Mouse (Mus musculus) midbrain, postnatal 0 days (tissue): ENCODE data around the gene Supt20. TPM values are rescaled to one million over a fixed set of nuclear protein-coding genes. Genes with fewer than 3 reads are reported as not detected.

Experiments
- ATAC-seq: fragments of 200-750 bp; cut with Nextera tagmentation; 2 replicates; pipeline ENCODE4 v1.8.0; 2017; ENCODE audit warnings: moderate number of reproducible peaks, mild to moderate bottlenecking, moderate TSS enrichment, moderate library complexity; ENCODE audit not compliant: low FRiP score
- DNase-seq: peaks from one replicate; pipeline ENCODE4 v3.0.0-alpha.2; 2015; ENCODE audit warnings: low spot score
- H3K27ac ChIP-seq: fragments of 300-500 bp; sonication (generic); 2 replicates; pipeline ENCODE4 v1.5.1; 2014; ENCODE audit warnings: low read depth, mild to moderate bottlenecking, low read length, mixed read lengths
- H3K27me3 ChIP-seq: fragments of 300-500 bp; sonication (generic); 2 replicates; pipeline ENCODE4 v1.6.1; 2014; ENCODE audit warnings: low read length, control low read depth, mixed read lengths; ENCODE audit not compliant: insufficient read depth
- H3K36me3 ChIP-seq: fragments of 300-500 bp; sonication (generic); 2 replicates; pipeline ENCODE4 v1.6.1; 2014; ENCODE audit warnings: low read length, control low read depth, mixed read lengths; ENCODE audit not compliant: insufficient read depth
- H3K4me1 ChIP-seq: fragments of 300-500 bp; sonication (generic); 2 replicates; pipeline ENCODE4 v1.6.1; 2014; ENCODE audit warnings: mild to moderate bottlenecking, control low read depth, antibody characterized with exemption, low read length, mixed read lengths; ENCODE audit not compliant: insufficient read depth
- H3K4me2 ChIP-seq: fragments of 300-500 bp; sonication (generic); 2 replicates; pipeline ENCODE4 v1.6.1; 2014; ENCODE audit warnings: low read depth, mild to moderate bottlenecking, low read length, mixed read lengths; ENCODE audit not compliant: poor library complexity, severe bottlenecking
- H3K4me3 ChIP-seq: fragments of 300-500 bp; sonication (generic); 2 replicates; pipeline ENCODE4 v1.5.1; 2014; ENCODE audit warnings: low read depth, mild to moderate bottlenecking, low read length, moderate library complexity
- H3K9ac ChIP-seq: fragments of 300-500 bp; sonication (generic); replicated peaks from 2 replicates; pipeline ENCODE4 v1.6.1; 2014; ENCODE audit warnings: mild to moderate bottlenecking, low read length, moderate library complexity, mixed read lengths; ENCODE audit not compliant: poor library complexity, severe bottlenecking
- H3K9me3 ChIP-seq: fragments of 300-500 bp; sonication (generic); 2 replicates; pipeline ENCODE4 v1.6.1; 2016; ENCODE audit warnings: low read length, control low read depth
- CTCF ChIP-seq: IDR thresholded peaks from 2 replicates; pipeline ENCODE4 v1.5.1; 2016; ENCODE audit warnings: antibody characterized with exemption, mild to moderate bottlenecking
- whole genome bisulfite sequencing: fragments of 180-500 bp; shearing (Covaris S2); extraction: QIAGEN DNeasy Blood & Tissue Kit; methylation state at CpG from one replicate; pipeline ENCODE4 v1.1.7; 2014; 5-methylcytosine and 5-hydroxymethylcytosine counted together
- polyA plus RNA-seq: library from polyadenylated mRNA; unstranded; fragments of >200 nt; fragmentation: Nextera tagmentation; extraction: Ambion mirVana; gene quantifications from 2 replicates; pipeline ENCODE4 v1.2.1, GENCODE M21; 2015
- total RNA-seq: library from RNA; depleted of rRNA; stranded (reverse); fragments of >200 nt; gene quantifications from 2 replicates; pipeline ENCODE4 v1.2.3, GENCODE M21; 2014

The Supt20 gene
- total and polyA plus RNA-seq, 2 experiments from 2014 or later: 34.7 to 60.8 TPM

DNA sequence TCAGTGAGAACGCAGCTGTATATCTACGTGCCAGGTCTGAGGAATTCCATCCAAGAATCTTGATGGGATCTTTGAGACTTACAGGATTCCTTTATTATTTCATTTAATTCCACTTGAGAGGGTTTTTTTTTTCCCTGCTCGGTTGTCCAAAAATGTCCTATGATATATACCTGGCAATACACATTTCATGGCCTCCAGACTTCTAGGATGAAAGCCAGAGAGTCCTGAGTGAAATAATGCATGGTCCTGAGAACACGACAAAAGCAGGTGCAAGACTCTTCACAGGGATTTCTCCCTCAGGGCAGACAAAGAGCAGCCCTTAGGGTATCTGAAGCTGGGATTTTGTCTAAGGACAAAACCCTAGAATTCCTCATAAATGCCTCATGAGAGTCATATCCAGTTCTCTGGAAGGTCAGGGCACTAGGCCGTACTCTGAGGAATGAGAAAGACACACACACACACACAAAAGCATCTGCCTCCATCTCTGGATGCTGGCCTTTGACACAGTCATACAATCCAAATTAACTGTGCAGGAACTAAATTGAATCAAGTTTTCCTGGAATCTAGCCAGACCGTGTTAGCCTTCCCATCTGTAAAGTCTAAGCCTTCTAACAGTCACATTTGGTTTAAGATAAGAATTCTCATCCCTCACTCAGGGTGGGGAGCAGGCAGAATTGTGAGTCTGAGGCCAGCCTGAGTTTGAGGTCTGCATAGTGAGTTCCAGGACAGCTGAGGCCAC is 34.5 kb upstream of the Supt20 start:
- H3K9ac ChIP-seq: no peak overlapping the region
- H3K36me3 ChIP-seq: no peaks in the 10 kb centered on the region
- no peak for TF ChIP-seq CTCF
- no peaks in the 10 kb centered on the region for H3K4me1 ChIP-seq
- no peak overlapping the region for H3K4me3 ChIP-seq
- no peaks in the 10 kb centered on the region for H3K27me3 ChIP-seq
- no peak overlapping the region for H3K4me2 ChIP-seq
- no peak for DNase-seq
- no peaks in the 10 kb centered on the region for H3K9me3 ChIP-seq
- H3K27ac ChIP-seq: no peak overlapping the region
- ATAC-seq: no peak
- 79% methylated on average over 6 of the region's 6 CpGs for WGBS

DNA sequence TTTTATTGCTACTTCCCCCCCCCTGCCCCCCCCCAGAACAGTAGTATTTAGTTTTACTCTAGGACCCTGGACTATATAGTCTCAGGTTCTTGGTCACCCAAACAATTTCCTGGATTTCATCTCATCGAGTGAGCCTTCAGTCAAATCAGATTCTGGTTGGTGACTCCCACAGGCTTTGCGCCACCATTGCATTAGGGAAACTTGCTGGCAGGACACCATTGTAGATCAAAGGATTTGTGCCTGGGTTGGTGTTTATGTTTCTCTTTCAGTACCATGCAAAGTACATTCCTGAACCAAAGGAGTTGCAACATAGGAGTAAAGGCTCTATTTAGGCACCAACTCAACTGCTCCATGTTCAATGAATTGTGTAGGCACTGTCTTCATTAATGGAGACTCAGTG is 32.9 kb upstream of the Supt20 start:
- H3K9me3 ChIP-seq: no peaks in the 10 kb centered on the region
- H3K36me3 ChIP-seq: no peaks in the 10 kb centered on the region
- DNase-seq: no peak
- H3K9ac ChIP-seq: no peak overlapping the region
- H3K4me3 ChIP-seq: no peak overlapping the region
- no peaks in the 10 kb centered on the region for H3K4me1 ChIP-seq
- no peaks in the 10 kb centered on the region for H3K27me3 ChIP-seq
- H3K4me2 ChIP-seq: no peak overlapping the region
- ATAC-seq: no peak
- no peak overlapping the region for H3K27ac ChIP-seq
- TF ChIP-seq CTCF: no peak
- WGBS: 100% methylated on average over 2 of the region's 2 CpGs

DNA sequence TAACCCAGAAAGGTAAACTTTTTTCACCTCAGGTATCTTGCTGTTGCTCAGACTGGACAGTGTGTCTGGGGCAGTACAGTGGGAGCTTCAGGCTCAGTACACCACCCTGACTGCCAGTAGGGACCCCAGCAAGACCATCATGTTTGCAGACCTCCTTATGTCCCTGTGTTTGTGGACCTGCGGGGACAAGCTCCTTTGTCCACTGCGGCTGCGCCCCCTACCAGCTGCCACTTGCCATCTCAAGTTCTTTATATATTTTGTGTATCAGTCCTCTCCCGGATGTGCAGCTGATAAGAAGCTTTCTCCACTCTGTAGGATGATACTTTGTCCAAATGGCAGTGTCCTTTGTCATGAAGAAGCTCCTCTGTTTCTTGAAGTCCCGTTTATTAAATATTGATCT is 30.2 kb upstream of the Supt20 start:
- no peaks in the 10 kb centered on the region for H3K9me3 ChIP-seq
- H3K9ac ChIP-seq: no peak overlapping the region
- no peak for TF ChIP-seq CTCF
- no peaks in the 10 kb centered on the region for H3K27me3 ChIP-seq
- H3K4me2 ChIP-seq: no peak overlapping the region
- no peak overlapping the region for H3K4me3 ChIP-seq
- WGBS: 70% methylated on average over 5 of the region's 5 CpGs
- no peak for DNase-seq
- no peaks in the 10 kb centered on the region for H3K36me3 ChIP-seq
- no peaks in the 10 kb centered on the region for H3K4me1 ChIP-seq
- no peak for ATAC-seq
- no peak overlapping the region for H3K27ac ChIP-seq

DNA sequence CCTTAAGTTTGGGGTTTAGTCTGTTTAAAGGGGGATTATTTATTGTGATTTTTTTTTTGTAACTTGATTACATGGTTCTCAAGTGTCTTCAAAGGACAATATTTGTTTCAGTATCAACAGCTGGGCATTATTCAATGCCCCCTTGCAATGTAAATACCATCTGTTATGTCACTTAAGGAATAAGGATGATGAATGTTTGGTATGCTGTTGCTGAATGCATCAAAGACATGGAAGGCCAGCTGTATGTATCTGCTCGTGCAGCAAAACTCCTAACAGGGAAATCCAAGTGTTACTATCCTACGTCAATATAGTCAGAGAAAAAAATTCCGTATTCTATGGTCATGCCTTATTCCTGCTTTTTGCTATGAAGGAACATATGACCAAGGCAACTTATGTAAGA is 24.5 kb upstream of the Supt20 start:
- ATAC-seq (no peak), DNase-seq (no peak)
- H3K27ac ChIP-seq: no peak overlapping the region
- H3K9ac ChIP-seq: no peak overlapping the region
- H3K4me3 ChIP-seq: no peak overlapping the region
- no peak for TF ChIP-seq CTCF
- no peaks in the 10 kb centered on the region for H3K4me1 ChIP-seq
- H3K27me3 ChIP-seq: no peaks in the 10 kb centered on the region
- no peaks in the 10 kb centered on the region for H3K9me3 ChIP-seq
- 94% methylated on average over 3 of the region's 3 CpGs for WGBS
- H3K36me3 ChIP-seq: no peaks in the 10 kb centered on the region
- H3K4me2 ChIP-seq: no peak overlapping the region

DNA sequence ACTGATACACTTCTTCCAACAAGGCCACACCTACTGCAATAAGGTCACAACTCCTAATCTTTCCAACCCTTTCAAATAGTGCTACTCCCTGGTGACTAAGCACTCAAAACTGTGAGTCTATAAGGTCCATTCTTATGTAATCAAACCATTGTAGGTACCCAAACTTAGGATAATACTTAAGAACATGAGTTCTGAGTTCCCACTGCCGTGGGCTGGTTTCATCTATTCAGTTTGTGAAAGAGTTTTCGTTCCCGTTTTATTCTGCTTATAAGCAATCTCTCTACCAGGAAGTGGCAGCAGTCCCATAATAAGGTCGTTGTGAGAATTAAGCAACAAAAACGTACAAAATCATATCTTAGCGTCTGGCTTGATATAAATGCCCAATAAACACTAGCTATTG is 23.9 kb upstream of the Supt20 start:
- Histone ChIP-seq H3K4me2 (no peak overlapping the region), H3K9me3 (no peaks in the 10 kb centered on the region), H3K9ac (no peak overlapping the region), H3K4me3 (no peak overlapping the region), H3K27me3 (no peaks in the 10 kb centered on the region), H3K4me1 (no peaks in the 10 kb centered on the region), H3K27ac (no peak overlapping the region), H3K36me3 (no peaks in the 10 kb centered on the region)
- ATAC-seq: no peak
- DNase-seq: no peak
- 82% methylated on average over 6 of the region's 6 CpGs for WGBS
- TF ChIP-seq CTCF: no peak

DNA sequence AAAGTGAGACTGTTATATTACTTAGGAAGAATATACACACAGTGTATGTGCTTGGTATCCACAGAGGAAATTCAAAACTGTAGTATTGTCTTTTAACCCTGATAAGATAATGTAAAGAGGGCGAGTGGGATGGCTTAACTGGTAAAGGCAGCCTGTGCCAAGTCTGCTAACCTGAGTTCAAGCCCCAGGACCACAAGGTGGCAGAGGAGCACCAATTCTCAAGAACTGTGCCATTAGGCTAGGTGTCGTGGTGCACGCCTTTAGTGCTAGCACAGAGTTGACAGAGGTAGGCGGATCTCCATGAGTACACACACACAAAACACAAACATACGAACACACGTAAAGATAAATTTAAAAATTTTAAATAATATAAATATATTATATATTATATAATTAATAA is 23.0 kb upstream of the Supt20 start:
- H3K27ac ChIP-seq: no peak overlapping the region
- 89% methylated on average over 6 of the region's 6 CpGs for WGBS
- H3K27me3 ChIP-seq: no peaks in the 10 kb centered on the region
- no peaks in the 10 kb centered on the region for H3K36me3 ChIP-seq
- TF ChIP-seq CTCF: no peak
- no peak for ATAC-seq
- H3K9ac ChIP-seq: no peak overlapping the region
- no peak for DNase-seq
- no peak overlapping the region for H3K4me3 ChIP-seq
- H3K4me1 ChIP-seq: no peaks in the 10 kb centered on the region
- H3K4me2 ChIP-seq: no peak overlapping the region
- H3K9me3 ChIP-seq: no peaks in the 10 kb centered on the region
